Mouse (Mus musculus): ENCODE measurements around the gene Zfr.

DNA sequence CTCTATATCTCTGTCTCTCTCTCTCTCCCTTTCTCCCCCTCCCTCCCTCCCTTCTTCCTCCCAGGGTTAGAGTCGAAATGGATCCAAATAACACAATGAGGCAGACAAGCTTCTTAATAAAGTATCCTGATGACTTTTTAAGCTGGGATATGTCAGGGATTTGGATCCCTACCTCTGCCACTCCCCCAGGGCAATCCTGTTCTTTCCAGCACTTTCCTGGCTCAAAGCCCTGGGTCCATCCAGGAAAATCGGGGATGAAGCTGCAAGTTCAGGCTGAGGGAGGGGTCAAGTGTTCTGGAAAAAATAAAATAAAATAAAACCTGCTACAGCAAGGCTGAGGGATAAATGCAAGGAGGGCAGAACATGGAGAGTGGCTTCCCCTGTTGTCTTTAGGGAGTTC, 49.7 kb upstream of the Zfr start:
- no peak for TF ChIP-seq CTCF (IDR thresholded peaks at IDR 0.05; ENCODE audit: insufficient read depth, low read length)
- TF ChIP-seq POLR2A (IDR thresholded peaks at IDR 0.05; ENCODE audit: borderline replicate concordance, extremely low read depth, low read depth, low read length) = no peak
